Mouse (Mus musculus) embryo, embryonic 9.5 days (tissue): ENCODE results near the gene Il10ra.

Experiments used
- DNase-seq: peaks from one replicate; pipeline ENCODE4 v3.0.0-alpha.2; 2017; ENCODE audit errors: extremely low spot score

Gene Il10ra

GRCm38 (mm10) chr9:45259065-45259464, 9.9 kb downstream of the Il10ra start:
- DNase-seq = no peak

GRCm38 (mm10) chr9:45255967-45256366, 13.0 kb downstream of the Il10ra start:
- DNase-seq = no peak

GRCm38 (mm10) chr9:45255431-45255830, 13.5 kb downstream of the Il10ra start:
- no peak for DNase-seq

GRCm38 (mm10) chr9:45254605-45255004, 14.3 kb downstream of the Il10ra start:
- DNase-seq = no peak

- no peak for DNase-seq
Observed at GRCm38 (mm10) chr9:45254021-45254420, 14.9 kb downstream of the Il10ra start.

GRCm38 (mm10) chr9:45252395-45252794, 16.6 kb downstream of the Il10ra start:
- DNase-seq = no peak

- DNase-seq = no peak
Observed at GRCm38 (mm10) chr9:45251990-45252389, 17.0 kb downstream of the Il10ra start.

GRCm38 (mm10) chr9:45251281-45251680, 17.7 kb downstream of the Il10ra start:
- DNase-seq = no peak

- DNase-seq = no peak
Observed at GRCm38 (mm10) chr9:45250306-45250705, 18.6 kb downstream of the Il10ra start.

GRCm38 (mm10) chr9:45247536-45247935, 21.4 kb downstream of the Il10ra start:
- DNase-seq = no peak

GRCm38 (mm10) chr9:45246060-45246459, 22.9 kb downstream of the Il10ra start:
- DNase-seq = no peak

GRCm38 (mm10) chr9:45245432-45245831, 23.5 kb downstream of the Il10ra start:
- no peak for DNase-seq

GRCm38 (mm10) chr9:45241397-45241796, 27.6 kb downstream of the Il10ra start:
- no peak for DNase-seq

- DNase-seq = no peak
Observed at GRCm38 (mm10) chr9:45236744-45237143, 32.2 kb downstream of the Il10ra start.

- DNase-seq = no peak
Observed at GRCm38 (mm10) chr9:45235668-45236227, 33.2 kb downstream of the Il10ra start.

GRCm38 (mm10) chr9:45229359-45229758, 39.6 kb downstream of the Il10ra start:
- no peak for DNase-seq

- DNase-seq = peak; percentile 75
Observed at GRCm38 (mm10) chr9:45221567-45221966, 47.4 kb downstream of the Il10ra start.

- DNase-seq = no peak
Observed at GRCm38 (mm10) chr9:45219644-45220043, 49.3 kb downstream of the Il10ra start.

GRCm38 (mm10) chr9:45215526-45216179, 53.3 kb downstream of the Il10ra start:
- DNase-seq = no peak

GRCm38 (mm10) chr9:45212001-45212400, 56.9 kb downstream of the Il10ra start:
- no peak for DNase-seq

- DNase-seq = no peak
Observed at GRCm38 (mm10) chr9:45207015-45207743, 61.8 kb downstream of the Il10ra start.

- DNase-seq = no peak
Observed at GRCm38 (mm10) chr9:45206121-45206520, 62.8 kb downstream of the Il10ra start.

- DNase-seq = no peak
Observed at GRCm38 (mm10) chr9:45205143-45205542, 63.8 kb downstream of the Il10ra start.
